Mouse (Mus musculus): Measurements from ENCODE around the gene Olfr707.
"Not testable (repeated sequence)": the region's sequence is repeated elsewhere in the genome, so short reads cannot be mapped to it uniquely, and the experiment has no call there.

The Olfr707 gene

GRCm38 (mm10) chr7:106901141-106901540, at the start of gene Olfr707:
TSS of gene Olfr707 (minus strand) at chr7:106901241.
- DNase-seq = not testable (repeated sequence)

- DNase-seq = no peak
Observed at GRCm38 (mm10) chr7:106948212-106948611, 47.2 kb upstream of the Olfr707 start, which contains the start of gene Olfr710. TSS of gene Olfr710 (minus strand) at chr7:106948312.

- no peak for DNase-seq
Observed at GRCm38 (mm10) chr7:106932119-106932518, 31.1 kb upstream of the Olfr707 start, which contains the start of gene Olfr709-ps1. TSS of gene Olfr709-ps1 (minus strand) at chr7:106932219.

- not testable (repeated sequence) for DNase-seq
Observed at GRCm38 (mm10) chr7:106920961-106921360, 19.9 kb upstream of the Olfr707 start.

GRCm38 (mm10) chr7:106907676-106908075, 6.6 kb upstream of the Olfr707 start, which contains the start of gene Olfr1532-ps1:
TSS of gene Olfr1532-ps1 (plus strand) at chr7:106908001.
- DNase-seq = no peak

GRCm38 (mm10) chr7:106888062-106888461, 13.0 kb downstream of the Olfr707 start, which contains the start of gene Olfr706:
TSS of gene Olfr706 (minus strand) at chr7:106888162.
- DNase-seq = no peak

- no peak for DNase-seq
Observed at GRCm38 (mm10) chr7:106876791-106877190, 24.2 kb downstream of the Olfr707 start, which contains the start of gene Olfr705. TSS of gene Olfr705 (minus strand) at chr7:106876891.

- no peak for DNase-seq
Observed at GRCm38 (mm10) chr7:106862885-106863284, 38.2 kb downstream of the Olfr707 start, which contains the start of gene Olfr704. TSS of gene Olfr704 (plus strand) at chr7:106863185.

GRCm38 (mm10) chr7:106843060-106843459, 58.0 kb downstream of the Olfr707 start, which contains the start of gene Olfr703:
TSS of gene Olfr703 (plus strand) at chr7:106843360.
- DNase-seq = no peak
